Mouse (Mus musculus): ENCODE results near the gene Mad2l2. TPM values are rescaled to one million over a fixed set of nuclear protein-coding genes. Genes with fewer than 3 reads are reported as not detected.
"Not testable (repeated sequence)": the region's sequence is repeated elsewhere in the genome, so short reads cannot be mapped to it uniquely, and the experiment has no call there.

The Mad2l2 gene
- polyA plus RNA-seq, 1 experiment: 35.6 TPM

GRCm38 (mm10) chr4:148182363-148182762 is 52.2 kb downstream of the Mad2l2 start:
- Histone ChIP-seq H3ac (ENCODE audit: control insufficient read depth, insufficient read length, low read depth) (no peak overlapping the region), H3K4me3 (ENCODE audit: insufficient read depth, poor library complexity, severe bottlenecking) (no peak overlapping the region), H3K79me2 (ENCODE audit: control insufficient read depth, insufficient read depth) (no peaks in the 10 kb centered on the region), H3K79me3 (ENCODE audit: low read depth) (no peaks in the 10 kb centered on the region), H3K27me3 (ENCODE audit: control insufficient read depth, insufficient read depth, insufficient read length) (peaks cover 27% of the 10 kb centered on the region), H3K36me3 (ENCODE audit: control insufficient read depth, insufficient read depth) (no peaks in the 10 kb centered on the region)
- TF ChIP-seq MAX (IDR thresholded peaks at IDR 0.05) (no peak), MYOG (IDR thresholded peaks at IDR 0.05; ENCODE audit: control insufficient read depth, extremely low read depth, insufficient read length) (no peak), CEBPB (IDR thresholded peaks at IDR 0.05; ENCODE audit: low read depth) (no peak), MYOD1 (IDR thresholded peaks at IDR 0.05; ENCODE audit: control insufficient read depth, insufficient read length, low read depth) (no peak), CTCF (IDR thresholded peaks at IDR 0.05; ENCODE audit: control insufficient read depth, insufficient read depth, insufficient read length) (no peak), FOSL1 (IDR thresholded peaks at IDR 0.05; ENCODE audit: insufficient read depth, low read length, poor library complexity, severe bottlenecking) (no peak), USF1 (IDR thresholded peaks at IDR 0.05; ENCODE audit: low read depth) (no peak)

GRCm38 (mm10) chr4:148184564-148184963 is 54.4 kb downstream of the Mad2l2 start:
- Histone ChIP-seq H3K79me3 (ENCODE audit: low read depth) (no peaks in the 10 kb centered on the region), H3K36me3 (ENCODE audit: control insufficient read depth, insufficient read depth) (no peaks in the 10 kb centered on the region)

GRCm38 (mm10) chr4:148185819-148186218 is 55.6 kb downstream of the Mad2l2 start:
- Histone ChIP-seq H3K27me3 (ENCODE audit: control insufficient read depth, insufficient read depth, insufficient read length) (peaks cover 10% of the 10 kb centered on the region), H3K4me3 (ENCODE audit: insufficient read depth, poor library complexity, severe bottlenecking) (no peak overlapping the region), H3K79me3 (ENCODE audit: low read depth) (no peaks in the 10 kb centered on the region), H3K79me2 (ENCODE audit: control insufficient read depth, insufficient read depth) (no peaks in the 10 kb centered on the region), H3ac (ENCODE audit: control insufficient read depth, insufficient read length, low read depth) (no peak overlapping the region), H3K36me3 (ENCODE audit: control insufficient read depth, insufficient read depth) (no peaks in the 10 kb centered on the region)
- TF ChIP-seq USF1 (IDR thresholded peaks at IDR 0.05; ENCODE audit: low read depth): no peak
- no peak for TF ChIP-seq MYOD1 (IDR thresholded peaks at IDR 0.05; ENCODE audit: control insufficient read depth, insufficient read length, low read depth)
- TF ChIP-seq MYOG (IDR thresholded peaks at IDR 0.05; ENCODE audit: control insufficient read depth, extremely low read depth, insufficient read length): no peak
- TF ChIP-seq MAX (IDR thresholded peaks at IDR 0.05): no peak
- TF ChIP-seq CTCF (IDR thresholded peaks at IDR 0.05; ENCODE audit: control insufficient read depth, insufficient read depth, insufficient read length): no peak

More at GRCm38 (mm10) chr4:148184564-148184963, 54.4 kb downstream of the Mad2l2 start:
- Histone ChIP-seq H3ac (ENCODE audit: control insufficient read depth, insufficient read length, low read depth) (no peak overlapping the region), H3K4me3 (ENCODE audit: insufficient read depth, poor library complexity, severe bottlenecking) (no peak overlapping the region), H3K27me3 (ENCODE audit: control insufficient read depth, insufficient read depth, insufficient read length) (peaks cover 10% of the 10 kb centered on the region), H3K79me2 (ENCODE audit: control insufficient read depth, insufficient read depth) (no peaks in the 10 kb centered on the region)
- TF ChIP-seq FOSL1 (IDR thresholded peaks at IDR 0.05; ENCODE audit: insufficient read depth, low read length, poor library complexity, severe bottlenecking) (no peak), MAX (IDR thresholded peaks at IDR 0.05) (no peak), MYOG (IDR thresholded peaks at IDR 0.05; ENCODE audit: control insufficient read depth, extremely low read depth, insufficient read length) (no peak), USF1 (IDR thresholded peaks at IDR 0.05; ENCODE audit: low read depth) (no peak), CEBPB (IDR thresholded peaks at IDR 0.05; ENCODE audit: low read depth) (no peak)

- not testable (repeated sequence) for H3K79me2 ChIP-seq (ENCODE audit: control insufficient read depth, insufficient read depth); H3K4me3 ChIP-seq (ENCODE audit: insufficient read depth, poor library complexity, severe bottlenecking); H3K79me3 ChIP-seq (ENCODE audit: low read depth); H3ac ChIP-seq (ENCODE audit: control insufficient read depth, insufficient read length, low read depth); H3K36me3 ChIP-seq (ENCODE audit: control insufficient read depth, insufficient read depth)
- H3K27me3 ChIP-seq (ENCODE audit: control insufficient read depth, insufficient read depth, insufficient read length): peaks cover 10% of the 10 kb centered on the region
These were observed 58.6 kb downstream of the Mad2l2 start for GRCm38 (mm10) chr4:148188767-148189166.

- no peak overlapping the region for H3ac ChIP-seq (ENCODE audit: control insufficient read depth, insufficient read length, low read depth)
- H3K79me3 ChIP-seq (ENCODE audit: low read depth): no peaks in the 10 kb centered on the region
- TF ChIP-seq CEBPB (IDR thresholded peaks at IDR 0.05; ENCODE audit: low read depth) (no peak), CTCF (IDR thresholded peaks at IDR 0.05; ENCODE audit: control insufficient read depth, insufficient read depth, insufficient read length) (no peak), USF1 (IDR thresholded peaks at IDR 0.05; ENCODE audit: low read depth) (no peak), MAX (IDR thresholded peaks at IDR 0.05) (no peak), MYOD1 (IDR thresholded peaks at IDR 0.05; ENCODE audit: control insufficient read depth, insufficient read length, low read depth) (no peak), MYOG (IDR thresholded peaks at IDR 0.05; ENCODE audit: control insufficient read depth, extremely low read depth, insufficient read length) (no peak), FOSL1 (IDR thresholded peaks at IDR 0.05; ENCODE audit: insufficient read depth, low read length, poor library complexity, severe bottlenecking) (no peak)
- H3K79me2 ChIP-seq (ENCODE audit: control insufficient read depth, insufficient read depth): no peaks in the 10 kb centered on the region
- no peaks in the 10 kb centered on the region for H3K27me3 ChIP-seq (ENCODE audit: control insufficient read depth, insufficient read depth, insufficient read length)
- no peaks in the 10 kb centered on the region for H3K36me3 ChIP-seq (ENCODE audit: control insufficient read depth, insufficient read depth)
- H3K4me3 ChIP-seq (ENCODE audit: insufficient read depth, poor library complexity, severe bottlenecking): no peak overlapping the region
These were observed 62.6 kb downstream of the Mad2l2 start for GRCm38 (mm10) chr4:148192707-148193245.

GRCm38 (mm10) chr4:148194400-148194799 is 64.2 kb downstream of the Mad2l2 start:
- peaks cover 8% of the 10 kb centered on the region for H3K27me3 ChIP-seq (ENCODE audit: control insufficient read depth, insufficient read depth, insufficient read length)

More at GRCm38 (mm10) chr4:148194400-148194799, 64.2 kb downstream of the Mad2l2 start:
- H3K4me3 ChIP-seq (ENCODE audit: insufficient read depth, poor library complexity, severe bottlenecking): no peak overlapping the region
- no peaks in the 10 kb centered on the region for H3K79me2 ChIP-seq (ENCODE audit: control insufficient read depth, insufficient read depth)
- H3K79me3 ChIP-seq (ENCODE audit: low read depth): no peaks in the 10 kb centered on the region
- TF ChIP-seq FOSL1 (IDR thresholded peaks at IDR 0.05; ENCODE audit: insufficient read depth, low read length, poor library complexity, severe bottlenecking) (no peak), USF1 (IDR thresholded peaks at IDR 0.05; ENCODE audit: low read depth) (no peak), MYOD1 (IDR thresholded peaks at IDR 0.05; ENCODE audit: control insufficient read depth, insufficient read length, low read depth) (no peak), CTCF (IDR thresholded peaks at IDR 0.05; ENCODE audit: control insufficient read depth, insufficient read depth, insufficient read length) (no peak), CEBPB (IDR thresholded peaks at IDR 0.05; ENCODE audit: low read depth) (no peak), MAX (IDR thresholded peaks at IDR 0.05) (no peak), MYOG (IDR thresholded peaks at IDR 0.05; ENCODE audit: control insufficient read depth, extremely low read depth, insufficient read length) (no peak)
- no peaks in the 10 kb centered on the region for H3K36me3 ChIP-seq (ENCODE audit: control insufficient read depth, insufficient read depth)
- H3ac ChIP-seq (ENCODE audit: control insufficient read depth, insufficient read length, low read depth): no peak overlapping the region

Small RNA genes within 50 kb of the gene (microRNA-seq; reads per million reads assigned to microRNA genes)
- gene Mir7022 (ENCODE audit: borderline microRNAs expressed): 0.16 reads per million

Other genes with a start within 250 kb of the Mad2l2 start
- 46.7 TPM for gene Mfn2, start 225.7 kb upstream of the Mad2l2 start, polyA plus RNA-seq (2012; fragmentation: generic; extraction: Trizol)
- 49.2 TPM for gene Plod1, start 193.6 kb upstream of the Mad2l2 start, polyA plus RNA-seq (2012; fragmentation: generic; extraction: Trizol)
- gene 2510039O18Rik, start 189.5 kb upstream of the Mad2l2 start, polyA plus RNA-seq (2012; fragmentation: generic; extraction: Trizol): 46.5 TPM
- gene Nppb, start 144.6 kb upstream of the Mad2l2 start, polyA plus RNA-seq (2012; fragmentation: generic; extraction: Trizol): 1.2 TPM
- not detected for gene Nppa, start 129.7 kb upstream of the Mad2l2 start, polyA plus RNA-seq (2012; fragmentation: generic; extraction: Trizol)
- 11.5 TPM for gene Clcn6, start 91.6 kb upstream of the Mad2l2 start, polyA plus RNA-seq (2012; fragmentation: generic; extraction: Trizol)
- 16.1 TPM for gene Mthfr, start 91.3 kb upstream of the Mad2l2 start, polyA plus RNA-seq (2012; fragmentation: generic; extraction: Trizol)
- 8.2 TPM for gene Agtrap, start 42.4 kb upstream of the Mad2l2 start, polyA plus RNA-seq (2012; fragmentation: generic; extraction: Trizol)
- 0.01 TPM for gene Draxin, start 314 bp downstream of the Mad2l2 start, polyA plus RNA-seq (2012; fragmentation: generic; extraction: Trizol)
- 54.4 TPM for gene Fbxo6, start 21.8 kb downstream of the Mad2l2 start, polyA plus RNA-seq (2012; fragmentation: generic; extraction: Trizol)
- 2.1 TPM for gene Fbxo44, start 30.1 kb downstream of the Mad2l2 start, polyA plus RNA-seq (2012; fragmentation: generic; extraction: Trizol)
- 14.2 TPM for gene Fbxo2, start 30.2 kb downstream of the Mad2l2 start, polyA plus RNA-seq (2012; fragmentation: generic; extraction: Trizol)
- gene Disp3, start 157.6 kb downstream of the Mad2l2 start, polyA plus RNA-seq (2012; fragmentation: generic; extraction: Trizol): 0.04 TPM